Mouse (Mus musculus) right cerebral cortex, postnatal 14 days (tissue): Measurements from ENCODE around the gene Rhox6.
"Not testable (repeated sequence)": the region's sequence is repeated elsewhere in the genome, so short reads cannot be mapped to it uniquely, and the experiment has no call there.

Source experiments
- DNase-seq: peaks from one replicate; pipeline ENCODE4 v3.0.0; 2022

The Rhox6 gene

DNA sequence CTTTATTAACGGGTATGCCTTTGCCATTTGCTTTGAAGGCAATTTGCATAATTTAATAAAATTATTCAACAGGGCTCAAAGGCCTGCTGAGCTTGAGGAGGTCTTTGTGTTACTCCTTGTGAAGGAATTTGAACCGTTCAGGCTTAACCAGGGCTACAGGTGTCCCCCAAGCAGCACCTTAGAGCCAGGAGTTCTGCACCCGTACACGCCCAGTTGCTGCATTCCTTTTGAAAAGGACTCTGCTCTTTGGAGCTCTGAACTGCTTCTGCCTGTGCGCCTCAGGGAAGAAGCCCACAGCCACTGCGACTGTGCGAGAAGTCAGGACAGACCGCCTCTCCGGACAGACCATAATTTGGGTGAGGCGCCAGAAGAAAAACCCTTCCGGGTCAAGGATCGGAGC is at the start of gene Rhox6:
Gene Rhox6, plus strand, starts transcription at position 301 of the 400 bp plus-strand sequence.
- not testable (repeated sequence) for DNase-seq

DNA sequence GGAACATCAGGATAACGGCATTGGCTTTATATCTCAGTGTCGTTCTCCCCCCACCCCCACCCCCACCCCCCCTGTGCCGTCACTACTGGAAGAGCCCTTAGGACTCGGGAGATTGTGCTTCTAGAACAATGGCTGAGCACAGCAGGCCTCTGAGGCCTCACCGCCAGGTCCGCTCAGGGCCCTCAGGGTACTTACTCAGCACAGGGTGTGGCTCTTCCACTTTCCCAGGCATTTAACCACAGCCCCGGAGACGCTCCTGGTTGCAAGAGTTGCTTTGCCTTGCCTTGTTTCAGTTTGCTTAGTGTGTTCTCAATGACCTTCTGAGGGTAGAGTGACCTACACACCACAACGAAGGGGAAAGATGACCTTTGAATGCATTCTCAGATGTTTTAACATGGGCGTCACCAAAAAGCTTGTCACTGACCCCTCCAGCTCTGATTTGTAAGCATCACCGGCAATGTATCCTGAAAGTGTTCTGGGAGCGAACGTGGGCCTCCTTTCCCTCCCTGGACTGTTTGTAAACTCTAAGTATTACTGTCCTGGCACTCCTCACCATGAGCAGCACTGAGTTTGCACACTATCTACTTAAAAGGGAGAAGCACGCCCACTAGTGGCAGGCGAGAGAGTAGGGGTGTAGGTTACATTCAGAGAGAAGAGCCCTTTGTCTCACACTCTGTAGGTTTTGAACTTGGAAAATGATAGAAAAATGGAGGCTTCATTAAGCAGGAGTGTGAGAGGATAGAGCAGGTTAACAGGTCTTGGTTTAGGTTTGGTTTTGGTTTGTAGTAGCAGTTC is 19.2 kb upstream of the Rhox6 start:
- DNase-seq: no peak

GRCm38 (mm10) chrX:37809396-37809795 is 17.3 kb upstream of the Rhox6 start:
- no peak for DNase-seq

- peak; percentile 19 for DNase-seq
These were observed 15.5 kb upstream of the Rhox6 start for GRCm38 (mm10) chrX:37811179-37811578.

- DNase-seq: no peak
These were observed 11.0 kb upstream of the Rhox6 start for GRCm38 (mm10) chrX:37815665-37816064.

GRCm38 (mm10) chrX:37831386-37831785 is 4.7 kb downstream of the Rhox6 start, which contains the start of gene Rhox7a:
Gene Rhox7a, plus strand, starts transcription at chrX:37831686.
- DNase-seq: not testable (repeated sequence)

GRCm38 (mm10) chrX:37871641-37872040 is 44.9 kb downstream of the Rhox6 start:
- no peak for DNase-seq

DNA sequence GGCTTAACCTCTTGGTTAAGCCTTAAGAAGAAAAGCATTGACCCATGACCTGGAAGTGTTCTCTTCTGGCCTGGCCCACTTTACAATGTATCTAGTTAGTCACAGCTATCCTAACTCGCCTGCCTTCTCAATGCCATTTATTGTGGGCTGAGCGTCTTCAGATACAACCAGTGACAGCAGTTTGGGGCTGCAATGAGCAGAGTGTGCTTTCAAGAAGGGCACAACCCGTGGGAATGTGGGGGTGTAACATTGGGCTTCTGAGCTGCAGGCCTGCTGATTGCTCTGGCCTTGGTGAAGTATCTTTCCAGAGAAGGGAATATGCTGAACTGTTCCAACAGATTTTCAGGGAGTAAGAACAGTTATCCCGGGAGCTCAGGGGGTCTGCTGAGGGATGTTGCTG is 52.1 kb downstream of the Rhox6 start, which contains the start of gene Rhox8:
Gene Rhox8, minus strand, starts transcription at position 101 of the 400 bp plus-strand sequence.
- no peak for DNase-seq
